Mouse (Mus musculus) embryo, embryonic 11.5 days (tissue): ENCODE measurements around the gene Mup7.
"Not testable (repeated sequence)": the region's sequence is repeated elsewhere in the genome, so short reads cannot be mapped to it uniquely, and the experiment has no call there.

Experiments used
- DNase-seq: peaks from one replicate; pipeline ENCODE4 v3.0.0-alpha.2; 2012; ENCODE audit warnings: low read depth, low spot score

Mup7 gene

GRCm38 (mm10) chr4:60070375-60070774 is at the start of gene Mup7:
Gene Mup7 (minus strand): TSS chr4:60070475.
- not testable (repeated sequence) for DNase-seq

- not testable (repeated sequence) for DNase-seq
Measured at GRCm38 (mm10) chr4:60079865-60080264, 9.6 kb upstream of the Mup7 start.

- DNase-seq: not testable (repeated sequence)
Measured at GRCm38 (mm10) chr4:60029334-60030111, 40.8 kb downstream of the Mup7 start.

- not testable (repeated sequence) for DNase-seq
Measured at GRCm38 (mm10) chr4:60020141-60020540, 50.1 kb downstream of the Mup7 start.
